Mouse (Mus musculus) liver, postnatal 0 days (tissue): Measurements from ENCODE around the gene Fgf13. TPM values are rescaled to one million over a fixed set of nuclear protein-coding genes. Genes with fewer than 3 reads are reported as not detected.

Experiments used
- ATAC-seq: fragments of 200-750 bp; cut with Nextera tagmentation; 2 replicates; pipeline ENCODE4 v1.8.0; 2017; ENCODE audit warnings: mild to moderate bottlenecking, moderate library complexity
- DNase-seq: peaks from one replicate; pipeline ENCODE4 v3.0.0-alpha.2; 2016
- H3K27ac ChIP-seq: fragments of 300-500 bp; sonication (generic); 2 replicates; pipeline ENCODE4 v1.5.1; 2014; ENCODE audit warnings: antibody characterized with exemption, moderate library complexity, mild to moderate bottlenecking, low read depth
- H3K27me3 ChIP-seq: fragments of 300-500 bp; sonication (generic); 2 replicates; pipeline ENCODE4 v1.6.1; 2014; ENCODE audit warnings: low read length, control low read depth, mixed read lengths; ENCODE audit not compliant: insufficient read depth
- H3K36me3 ChIP-seq: fragments of 300-500 bp; sonication (generic); replicated peaks from 2 replicates; pipeline ENCODE4 v1.6.1; 2014; ENCODE audit warnings: mild to moderate bottlenecking, control low read depth, low read length, moderate library complexity, mixed read lengths; ENCODE audit not compliant: insufficient read depth
- H3K4me1 ChIP-seq: fragments of 300-500 bp; sonication (generic); 2 replicates; pipeline ENCODE4 v1.6.1; 2014; ENCODE audit warnings: antibody characterized with exemption, mild to moderate bottlenecking, control low read depth; ENCODE audit not compliant: insufficient read depth
- H3K4me2 ChIP-seq: fragments of 300-500 bp; sonication (generic); 2 replicates; pipeline ENCODE4 v1.6.1; 2014; ENCODE audit warnings: low read depth, mild to moderate bottlenecking, low read length, moderate library complexity, mixed read lengths
- H3K4me3 ChIP-seq: fragments of 300-500 bp; sonication (generic); 2 replicates; pipeline ENCODE4 v1.5.1; 2014; ENCODE audit warnings: low read depth, low read length
- H3K9ac ChIP-seq: fragments of 300-500 bp; sonication (generic); replicated peaks from 2 replicates; pipeline ENCODE4 v1.6.1; 2014; ENCODE audit warnings: mild to moderate bottlenecking, moderate library complexity
- H3K9me3 ChIP-seq: fragments of 300-500 bp; sonication (generic); 2 replicates; pipeline ENCODE4 v1.6.1; 2016; ENCODE audit warnings: mild to moderate bottlenecking, control low read depth, low read length, mixed read lengths
- CTCF ChIP-seq: sonication (generic); IDR thresholded peaks from 2 replicates; pipeline ENCODE4 v1.5.1; 2016; ENCODE audit warnings: antibody characterized with exemption, low read depth
- EP300 ChIP-seq: IDR thresholded peaks from 2 replicates; pipeline ENCODE4 v1.6.1; 2016; ENCODE audit warnings: antibody characterized with exemption, low read depth, mild to moderate bottlenecking
- WGBS: fragments of 180-500 bp; shearing (Covaris S2); extraction: QIAGEN DNeasy Blood & Tissue Kit; methylation state at CpG from one replicate; pipeline ENCODE4 v1.1.7; 2014; ENCODE audit not compliant: insufficient replicate concordance; 5-methylcytosine and 5-hydroxymethylcytosine counted together
- polyA plus RNA-seq: library from polyadenylated mRNA; unstranded; fragments of >200 nt; fragmentation: Nextera tagmentation; extraction: Ambion mirVana; gene quantifications from 2 replicates; pipeline ENCODE4 v1.2.1, GENCODE M21; 2015

Gene Fgf13
- polyA plus RNA-seq, 1 experiment from 2014 or later = 0.62 TPM

DNA sequence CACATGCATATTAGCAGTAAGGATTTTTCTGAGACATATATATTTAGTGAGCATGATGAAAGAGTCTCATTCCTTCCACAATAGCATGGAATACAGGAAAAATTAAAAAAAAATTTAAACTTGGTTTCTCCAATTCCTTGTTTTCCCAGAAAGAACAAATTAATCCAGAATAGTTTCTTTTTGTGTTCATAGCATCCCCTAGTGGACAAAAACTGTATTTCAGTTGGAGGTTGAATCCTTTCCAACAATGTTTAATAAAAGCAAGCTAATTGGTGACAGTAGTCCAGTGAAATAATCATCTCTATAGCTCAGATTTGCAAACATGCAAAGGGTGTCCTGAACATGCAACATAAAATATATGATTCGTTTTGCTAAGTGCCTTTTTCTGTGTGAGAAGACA, 395.7 kb downstream of the Fgf13 start:
- 0% methylated on average over 1 of the region's 1 CpGs for WGBS
- Histone ChIP-seq H3K4me1 (no peaks in the 10 kb centered on the region), H3K9ac (no peak overlapping the region), H3K4me2 (no peak overlapping the region), H3K4me3 (no peak overlapping the region), H3K27me3 (peaks cover 2% of the 10 kb centered on the region; the same call in 1 of the 2 replicates), H3K36me3 (no peaks in the 10 kb centered on the region), H3K27ac (no peak overlapping the region), H3K9me3 (no peaks in the 10 kb centered on the region)
- DNase-seq (no peak), ATAC-seq (no peak)
- peak; percentile 58 for TF ChIP-seq CTCF
- TF ChIP-seq EP300 = no peak

DNA sequence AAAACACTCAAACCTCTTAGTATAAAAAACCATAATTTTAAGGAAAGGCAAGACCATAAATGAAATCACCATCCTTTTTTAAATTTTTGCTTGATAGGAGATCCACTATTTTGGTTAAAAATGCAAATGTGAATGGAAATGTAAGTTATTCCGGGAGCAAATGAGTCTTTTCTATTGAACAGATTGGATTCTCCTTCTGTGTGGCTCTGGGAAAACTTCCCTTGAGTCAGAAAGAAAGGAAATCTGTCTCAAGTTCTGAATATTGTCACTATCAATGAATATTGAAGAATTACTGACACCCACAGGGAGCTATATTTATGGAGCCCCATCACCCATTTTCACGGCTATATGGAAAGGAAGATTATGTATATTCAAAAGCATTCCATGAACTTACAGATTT, 401.1 kb downstream of the Fgf13 start:
- DNase-seq = no peak
- H3K9me3 ChIP-seq = no peaks in the 10 kb centered on the region
- WGBS = 63% methylated on average over 2 of the region's 2 CpGs
- no peak for ATAC-seq
- no peak overlapping the region for H3K4me2 ChIP-seq
- H3K9ac ChIP-seq = no peak overlapping the region
- no peak overlapping the region for H3K27ac ChIP-seq
- peaks cover 2% of the 10 kb centered on the region; the same call in 1 of the 2 replicates for H3K27me3 ChIP-seq
- TF ChIP-seq EP300 (no peak), CTCF (no peak)
- no peaks in the 10 kb centered on the region for H3K36me3 ChIP-seq
- H3K4me1 ChIP-seq = no peaks in the 10 kb centered on the region
- H3K4me3 ChIP-seq = no peak overlapping the region

DNA sequence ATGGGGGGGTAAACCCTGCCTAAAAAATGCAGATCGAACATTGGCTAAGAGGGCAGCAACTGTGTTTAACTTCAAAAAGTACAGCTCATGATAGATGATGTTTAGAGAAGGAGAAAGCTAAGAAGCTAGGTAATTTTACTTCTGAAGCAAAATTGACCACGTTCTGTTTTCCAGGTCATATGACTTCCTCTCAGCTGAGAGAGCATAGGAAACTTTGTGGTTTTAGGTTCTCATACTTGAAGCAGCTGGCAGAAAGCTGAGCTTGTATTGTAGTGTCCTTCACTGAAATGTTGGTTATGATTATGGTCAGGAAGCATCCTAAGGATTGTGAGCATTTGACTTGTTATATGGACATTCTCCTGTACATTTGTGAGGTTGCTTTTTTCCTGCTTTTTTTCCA, 425.9 kb downstream of the Fgf13 start:
- 42% methylated on average over 2 of the region's 2 CpGs for WGBS
- Histone ChIP-seq H3K4me2 (no peak overlapping the region), H3K9ac (no peak overlapping the region), H3K4me3 (no peak overlapping the region), H3K4me1 (no peaks in the 10 kb centered on the region), H3K9me3 (no peaks in the 10 kb centered on the region), H3K27me3 (no peaks in the 10 kb centered on the region), H3K27ac (no peak overlapping the region), H3K36me3 (no peaks in the 10 kb centered on the region)
- DNase-seq = no peak
- TF ChIP-seq EP300 = no peak
- no peak for TF ChIP-seq CTCF
- ATAC-seq = no peak

DNA sequence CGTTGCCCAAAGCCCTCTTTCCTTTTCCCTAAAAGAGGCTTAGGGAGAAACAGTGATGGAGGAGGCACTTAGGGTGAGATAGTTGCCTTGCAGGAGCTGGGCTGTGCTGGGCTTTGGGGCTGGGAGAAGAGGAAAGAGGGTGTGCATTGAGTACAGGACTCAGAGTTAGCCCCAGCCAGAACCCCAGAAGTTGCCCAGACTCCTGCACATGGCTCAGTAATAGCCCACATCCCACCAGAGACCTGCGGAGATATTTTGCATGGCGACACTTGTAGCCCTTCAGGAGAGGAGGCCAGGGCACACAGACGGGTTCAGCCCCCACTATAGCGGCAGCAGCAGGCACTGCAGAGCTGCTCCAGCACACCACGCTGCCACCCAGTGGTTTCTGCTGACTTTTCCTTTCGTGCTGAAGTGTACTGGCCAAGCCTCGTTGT, 432.9 kb downstream of the Fgf13 start:
- TF ChIP-seq CTCF = peak; percentile 37
- TF ChIP-seq EP300 = no peak
- no peaks in the 10 kb centered on the region for H3K9me3 ChIP-seq
- no peak for ATAC-seq
- no peak overlapping the region for H3K27ac ChIP-seq
- no peaks in the 10 kb centered on the region for H3K4me1 ChIP-seq
- WGBS = 12% methylated on average over 8 of the region's 8 CpGs
- H3K9ac ChIP-seq = no peak overlapping the region
- H3K27me3 ChIP-seq = peaks cover 16% of the 10 kb centered on the region
- no peaks in the 10 kb centered on the region for H3K36me3 ChIP-seq
- H3K4me3 ChIP-seq = peak overlapping the region; percentile 34
- peak overlapping the region; percentile 65 for H3K4me2 ChIP-seq
- DNase-seq = peak; percentile 12

DNA sequence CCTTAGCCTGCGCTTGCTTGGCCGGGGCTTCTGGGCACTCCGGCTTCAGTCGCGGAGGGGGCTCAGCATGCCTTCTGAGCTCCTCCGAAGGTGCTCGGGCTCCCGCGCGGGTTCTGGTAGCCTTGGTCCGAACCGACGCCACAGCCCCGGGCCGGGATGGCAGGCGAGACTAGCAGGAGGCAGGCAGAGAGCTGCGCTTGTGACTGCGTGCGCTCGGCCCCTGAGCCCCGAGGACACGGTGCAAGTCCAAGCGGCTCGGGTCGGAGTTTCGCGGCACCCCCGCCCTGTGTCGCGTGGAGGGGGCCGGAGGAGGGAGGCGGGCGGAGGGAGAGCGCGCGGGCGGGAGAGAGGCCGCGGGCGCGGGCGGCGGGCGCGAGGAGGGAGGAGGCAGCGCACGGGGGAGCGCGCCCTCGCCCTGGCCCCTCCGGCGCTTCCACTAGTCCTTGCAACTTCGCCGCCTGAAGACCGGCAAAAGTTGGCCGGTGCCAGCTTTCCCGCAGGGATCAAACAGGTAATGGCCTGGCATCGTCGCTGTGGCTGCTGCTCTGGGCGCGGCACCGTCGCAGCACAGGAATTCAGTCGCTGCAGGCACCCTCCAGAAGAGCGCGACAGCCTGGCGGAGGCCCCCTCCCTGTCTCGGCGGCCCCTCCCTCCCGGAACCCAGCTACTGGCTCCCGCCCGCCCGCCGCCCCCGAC, 433.6 kb downstream of the Fgf13 start:
- Histone ChIP-seq H3K36me3 (no peaks in the 10 kb centered on the region), H3K9me3 (no peaks in the 10 kb centered on the region), H3K4me3 (peak overlapping the region; percentile 34), H3K27ac (no peak overlapping the region), H3K9ac (no peak overlapping the region), H3K4me1 (no peaks in the 10 kb centered on the region), H3K27me3 (peaks cover 16% of the 10 kb centered on the region), H3K4me2 (peak overlapping the region; percentile 65)
- 24% methylated on average over 31 of the region's 75 CpGs for WGBS
- no peak for ATAC-seq
- TF ChIP-seq CTCF (no peak), EP300 (no peak)
- DNase-seq = peak; percentile 13

DNA sequence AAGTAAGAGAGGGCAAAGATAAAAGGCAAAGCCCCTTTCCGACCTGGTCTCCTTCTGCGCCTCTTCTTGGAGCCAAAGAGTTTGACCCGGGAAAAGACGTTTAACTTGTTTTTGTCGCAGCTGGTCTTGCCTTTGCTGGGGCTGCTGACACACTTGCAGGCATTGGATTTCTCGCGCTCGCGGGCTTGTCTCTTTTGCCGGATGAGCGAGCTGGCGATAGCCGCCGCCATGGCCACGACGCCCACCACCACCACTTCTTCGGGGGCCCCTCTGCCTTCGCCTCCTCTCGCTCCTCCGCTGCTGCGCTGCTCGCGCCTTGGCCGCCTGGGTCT, 434.1 kb downstream of the Fgf13 start:
- H3K4me3 ChIP-seq = peak overlapping the region; percentile 34
- DNase-seq (no peak), ATAC-seq (no peak)
- H3K4me2 ChIP-seq = peak overlapping the region; percentile 65
- H3K27ac ChIP-seq = no peak overlapping the region
- H3K9ac ChIP-seq = no peak overlapping the region
- no peaks in the 10 kb centered on the region for H3K36me3 ChIP-seq
- H3K9me3 ChIP-seq = no peaks in the 10 kb centered on the region
- no peaks in the 10 kb centered on the region for H3K4me1 ChIP-seq
- H3K27me3 ChIP-seq = peaks cover 16% of the 10 kb centered on the region
- 10% methylated on average over 23 of the region's 24 CpGs for WGBS
- TF ChIP-seq CTCF = no peak
- TF ChIP-seq EP300 = no peak

DNA sequence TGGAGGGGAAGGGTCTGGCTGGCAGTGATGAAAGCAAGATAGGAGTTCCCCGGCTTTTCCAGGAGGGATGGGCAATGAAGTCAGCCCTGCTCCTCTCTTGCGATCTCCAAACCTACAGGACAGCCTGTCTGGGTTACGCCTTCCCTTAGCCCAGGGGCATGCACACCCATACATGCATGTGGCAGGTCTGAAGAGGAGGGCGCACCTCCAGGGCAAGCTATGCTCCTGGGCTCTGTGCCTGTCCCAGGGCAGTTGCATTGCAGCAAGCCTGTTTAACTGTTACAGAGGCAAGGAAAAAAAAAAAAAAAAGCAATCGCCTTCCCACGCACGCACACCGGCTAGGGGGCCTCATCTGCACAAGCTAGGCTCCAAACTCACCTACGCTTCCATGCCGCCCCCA, 434.5 kb downstream of the Fgf13 start:
- Histone ChIP-seq H3K4me2 (peak overlapping the region; percentile 65; the same call in 1 of the 2 replicates), H3K27ac (no peak overlapping the region), H3K9me3 (no peaks in the 10 kb centered on the region), H3K27me3 (peaks cover 16% of the 10 kb centered on the region), H3K36me3 (no peaks in the 10 kb centered on the region), H3K4me3 (0 out of 2 replicates have a peak overlapping the region, but pooled peaks have one; percentile 34), H3K9ac (no peak overlapping the region), H3K4me1 (no peaks in the 10 kb centered on the region)
- no peak for TF ChIP-seq CTCF
- TF ChIP-seq EP300 = no peak
- WGBS = 19% methylated on average over 10 of the region's 10 CpGs
- ATAC-seq = no peak
- DNase-seq = no peak
